Mouse (Mus musculus): ENCODE measurements around the gene Hepacam. TPM values are rescaled to one million over a fixed set of nuclear protein-coding genes. Genes with fewer than 3 reads are reported as not detected.

The Hepacam gene
- polyA plus RNA-seq (2012; fragmentation: generic; extraction: Trizol) = not detected

GRCm38 (mm10) chr9:37367301-37368080 is at the start of gene Hepacam:
TSS of gene Hepacam (plus strand) at chr9:37367351.
- no peaks in the 10 kb centered on the region for H3K79me2 ChIP-seq (ENCODE audit: control insufficient read depth, insufficient read depth)
- H3K4me3 ChIP-seq = no peak within 1 kb of the TSS
- H3K36me3 ChIP-seq (ENCODE audit: control insufficient read depth, insufficient read depth) = no peaks in the 10 kb centered on the region
- TF ChIP-seq MYOG (IDR thresholded peaks at IDR 0.05; ENCODE audit: control insufficient read depth in 1 of 3, insufficient read depth in 1 of 3, insufficient read length in 2 of 3, low read depth in 2 of 3) = no peak
- TF ChIP-seq POLR2AphosphoS2 (IDR thresholded peaks at IDR 0.05; ENCODE audit: insufficient read length, low read depth) = no peak
- no peak for TF ChIP-seq SRF (IDR thresholded peaks at IDR 0.05; ENCODE audit: control insufficient read depth, insufficient read length, low read depth)
- no peak for TF ChIP-seq CEBPB (IDR thresholded peaks at IDR 0.05; ENCODE audit: insufficient read depth, poor library complexity, severe bottlenecking)
- no peak for TF ChIP-seq REST (IDR thresholded peaks at IDR 0.05; ENCODE audit: insufficient read depth, insufficient read length)
- TF ChIP-seq MYOD1 (IDR thresholded peaks at IDR 0.05; ENCODE audit: control insufficient read depth in 1 of 3, insufficient read length in 2 of 3, low read depth in 2 of 3) = no peak
- TF ChIP-seq TCF12 (IDR thresholded peaks at IDR 0.05; ENCODE audit: insufficient read depth, poor library complexity, severe bottlenecking) = no peak
- no peak for TF ChIP-seq MAX (IDR thresholded peaks at IDR 0.05; ENCODE audit: low read depth)
- no peak for TF ChIP-seq POLR2A (IDR thresholded peaks at IDR 0.05; ENCODE audit: insufficient read length, low read depth)
- no peak for TF ChIP-seq E2F4 (IDR thresholded peaks at IDR 0.05; ENCODE audit: insufficient read depth)
- no peak for TF ChIP-seq USF1 (IDR thresholded peaks at IDR 0.05; ENCODE audit: low read depth)
- TF ChIP-seq TCF3 (IDR thresholded peaks at IDR 0.05; ENCODE audit: insufficient read length, low read depth) = no peak
- no peak within 1 kb of the TSS for H3ac ChIP-seq (ENCODE audit: control insufficient read depth, insufficient read length)
- no peak within 1 kb of the TSS for H3K4me2 ChIP-seq (ENCODE audit: low read depth)
- H3K27me3 ChIP-seq (ENCODE audit: control insufficient read depth, insufficient read depth, insufficient read length) = no peaks in the 10 kb centered on the region

- TF ChIP-seq TCF3 (IDR thresholded peaks at IDR 0.05; ENCODE audit: insufficient read length, low read depth) = no peak
- TF ChIP-seq POLR2A (IDR thresholded peaks at IDR 0.05; ENCODE audit: insufficient read length, low read depth) = no peak
- TF ChIP-seq E2F4 (IDR thresholded peaks at IDR 0.05; ENCODE audit: insufficient read depth) = no peak
- TF ChIP-seq MYOD1 (IDR thresholded peaks at IDR 0.05; ENCODE audit: control insufficient read depth in 1 of 3, insufficient read length in 2 of 3, low read depth in 2 of 3) = no peak
- TF ChIP-seq REST (IDR thresholded peaks at IDR 0.05; ENCODE audit: insufficient read depth, insufficient read length) = no peak
- no peak for TF ChIP-seq TCF12 (IDR thresholded peaks at IDR 0.05; ENCODE audit: insufficient read depth, poor library complexity, severe bottlenecking)
- no peak for TF ChIP-seq USF1 (IDR thresholded peaks at IDR 0.05; ENCODE audit: low read depth)
- no peak for TF ChIP-seq CEBPB (IDR thresholded peaks at IDR 0.05; ENCODE audit: insufficient read depth, poor library complexity, severe bottlenecking)
- no peak for TF ChIP-seq MYOG (IDR thresholded peaks at IDR 0.05; ENCODE audit: control insufficient read depth in 1 of 3, insufficient read depth in 1 of 3, insufficient read length in 2 of 3, low read depth in 2 of 3)
- no peak for TF ChIP-seq MAX (IDR thresholded peaks at IDR 0.05; ENCODE audit: low read depth)
- Histone ChIP-seq H3K79me2 (ENCODE audit: control insufficient read depth, insufficient read depth) (no peaks in the 10 kb centered on the region), H3K4me3 (no peak overlapping the region), H3K4me2 (ENCODE audit: low read depth) (no peak overlapping the region), H3K36me3 (ENCODE audit: control insufficient read depth, insufficient read depth) (no peaks in the 10 kb centered on the region), H3K27me3 (ENCODE audit: control insufficient read depth, insufficient read depth, insufficient read length) (no peaks in the 10 kb centered on the region), H3ac (ENCODE audit: control insufficient read depth, insufficient read length) (no peak overlapping the region)
These were observed 37.7 kb upstream of the Hepacam start for GRCm38 (mm10) chr9:37329456-37329855.

- no peak overlapping the region for H3K4me3 ChIP-seq
- no peaks in the 10 kb centered on the region for H3K27me3 ChIP-seq (ENCODE audit: control insufficient read depth, insufficient read depth, insufficient read length)
- no peak overlapping the region for H3ac ChIP-seq (ENCODE audit: control insufficient read depth, insufficient read length)
- no peak for TF ChIP-seq POLR2AphosphoS2 (IDR thresholded peaks at IDR 0.05; ENCODE audit: insufficient read length, low read depth)
- no peak for TF ChIP-seq MYOD1 (IDR thresholded peaks at IDR 0.05; ENCODE audit: control insufficient read depth in 1 of 3, insufficient read length in 2 of 3, low read depth in 2 of 3)
- TF ChIP-seq SRF (IDR thresholded peaks at IDR 0.05; ENCODE audit: control insufficient read depth, insufficient read length, low read depth) = no peak
- TF ChIP-seq USF1 (IDR thresholded peaks at IDR 0.05; ENCODE audit: low read depth) = no peak
- TF ChIP-seq MYOG (IDR thresholded peaks at IDR 0.05; ENCODE audit: control insufficient read depth in 1 of 3, insufficient read depth in 1 of 3, insufficient read length in 2 of 3, low read depth in 2 of 3) = no peak
- TF ChIP-seq TCF12 (IDR thresholded peaks at IDR 0.05; ENCODE audit: insufficient read depth, poor library complexity, severe bottlenecking) = no peak
- no peak for TF ChIP-seq MAX (IDR thresholded peaks at IDR 0.05; ENCODE audit: low read depth)
- no peak for TF ChIP-seq POLR2A (IDR thresholded peaks at IDR 0.05; ENCODE audit: insufficient read length, low read depth)
- no peak for TF ChIP-seq CEBPB (IDR thresholded peaks at IDR 0.05; ENCODE audit: insufficient read depth, poor library complexity, severe bottlenecking)
- TF ChIP-seq E2F4 (IDR thresholded peaks at IDR 0.05; ENCODE audit: insufficient read depth) = no peak
- H3K36me3 ChIP-seq (ENCODE audit: control insufficient read depth, insufficient read depth) = no peaks in the 10 kb centered on the region
- no peak overlapping the region for H3K4me2 ChIP-seq (ENCODE audit: low read depth)
- no peaks in the 10 kb centered on the region for H3K79me2 ChIP-seq (ENCODE audit: control insufficient read depth, insufficient read depth)
These were observed 21.7 kb upstream of the Hepacam start for GRCm38 (mm10) chr9:37345406-37345805.

DNA sequence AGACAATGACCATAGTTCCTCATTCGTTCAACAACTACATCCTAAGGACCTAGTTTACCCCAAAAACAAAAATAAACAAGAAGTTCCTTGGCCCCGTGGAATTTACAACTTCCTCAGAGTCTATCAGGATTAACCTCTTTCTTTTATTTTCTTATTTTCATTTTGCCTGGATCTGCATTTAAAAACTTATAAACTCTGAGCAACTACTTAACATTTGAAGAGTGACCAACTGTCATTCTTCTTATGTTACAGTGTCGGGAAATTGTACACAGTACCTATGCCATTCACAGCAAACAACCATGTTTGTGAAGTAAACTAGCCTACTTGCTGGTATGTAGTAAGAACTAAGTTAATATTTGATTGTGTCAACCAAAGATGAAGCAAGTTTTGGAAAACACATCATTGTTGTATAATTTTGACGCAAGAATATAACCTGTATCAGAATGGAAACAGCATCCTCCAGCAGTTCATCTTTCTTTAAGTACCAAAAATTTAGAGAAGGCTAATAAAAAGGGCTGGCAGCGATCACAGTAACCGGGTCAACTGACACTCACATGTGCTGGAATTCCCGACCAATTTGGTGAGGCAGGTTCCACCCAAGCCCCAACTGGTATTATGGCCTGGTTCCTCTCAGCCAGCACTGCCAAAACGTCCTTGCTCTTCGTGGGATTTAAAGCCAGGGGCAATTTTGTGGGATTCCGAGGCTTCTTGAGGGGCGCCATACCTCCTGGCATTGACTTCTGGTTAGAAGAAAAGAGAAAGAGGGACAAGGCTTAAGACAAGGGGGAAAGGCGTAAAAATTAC is 19.8 kb upstream of the Hepacam start:
- Histone ChIP-seq H3ac (ENCODE audit: control insufficient read depth, insufficient read length) (peak overlapping the region; percentile 23), H3K27me3 (ENCODE audit: control insufficient read depth, insufficient read depth, insufficient read length) (no peaks in the 10 kb centered on the region), H3K4me3 (peak overlapping the region; percentile 52), H3K36me3 (ENCODE audit: control insufficient read depth, insufficient read depth) (no peaks in the 10 kb centered on the region), H3K4me2 (ENCODE audit: low read depth) (peak overlapping the region; percentile 74), H3K79me2 (ENCODE audit: control insufficient read depth, insufficient read depth) (no peaks in the 10 kb centered on the region)
- TF ChIP-seq E2F4 (IDR thresholded peaks at IDR 0.05; ENCODE audit: insufficient read depth) (no peak), TCF3 (IDR thresholded peaks at IDR 0.05; ENCODE audit: insufficient read length, low read depth) (no peak), MYOG (IDR thresholded peaks at IDR 0.05; ENCODE audit: control insufficient read depth in 1 of 3, insufficient read depth in 1 of 3, insufficient read length in 2 of 3, low read depth in 2 of 3) (no peak), MYOD1 (IDR thresholded peaks at IDR 0.05; ENCODE audit: control insufficient read depth in 1 of 3, insufficient read length in 2 of 3, low read depth in 2 of 3) (no peak), POLR2A (IDR thresholded peaks at IDR 0.05; ENCODE audit: insufficient read length, low read depth) (no peak), MAX (IDR thresholded peaks at IDR 0.05; ENCODE audit: low read depth) (no peak), SRF (IDR thresholded peaks at IDR 0.05; ENCODE audit: control insufficient read depth, insufficient read length, low read depth) (no peak), CEBPB (IDR thresholded peaks at IDR 0.05; ENCODE audit: insufficient read depth, poor library complexity, severe bottlenecking) (no peak)
